Mouse (Mus musculus) activated CD4-positive, CD25-positive, alpha-beta regulatory T cell, adult 4 months (primary cell): ENCODE results near the gene Cyp24a1. TPM values are rescaled to one million over a fixed set of nuclear protein-coding genes. Genes with fewer than 3 reads are reported as not detected.

Source experiments
- ATAC-seq: one replicate; pipeline ENCODE4 v1.8.0; 2017
- polyA plus RNA-seq, 2 experiments: library from polyadenylated mRNA; unstranded; fragments of 100-300 nt; shearing (Covaris generic); gene quantifications; one replicate each; pipeline ENCODE4 v1.2.1; 2017

Cyp24a1 gene
- polyA plus RNA-seq, 2 experiments from 2014 or later = 0.19 TPM; not detected in 1

DNA sequence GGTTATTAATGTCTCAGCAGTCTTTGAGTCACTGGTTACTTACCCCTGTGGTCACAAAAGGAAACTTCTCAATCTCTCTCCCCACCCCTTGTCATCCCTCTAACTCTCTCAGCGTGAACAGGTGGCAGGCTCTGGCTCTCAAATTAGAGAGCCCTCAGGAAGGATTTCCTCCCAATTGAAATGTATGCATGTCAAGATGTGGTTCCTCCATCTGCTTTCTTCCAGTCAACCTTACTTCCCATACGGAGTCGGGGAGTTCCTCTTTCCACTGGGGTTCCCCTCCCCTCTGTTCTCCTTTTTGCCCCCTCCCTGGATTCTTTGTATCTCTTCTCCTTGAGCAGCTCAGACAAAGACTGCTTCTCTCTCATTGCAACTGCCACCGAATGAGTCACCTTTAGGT is 60.7 kb downstream of the Cyp24a1 start:
- ATAC-seq = no peak

Other genes with a start within 250 kb of the Cyp24a1 start
- 1 to 10 TPM; 3.0 to 4.4 TPM for gene Bcas1, start 69.3 kb downstream of the Cyp24a1 start, polyA plus RNA-seq
- gene Pfdn4, start 717 bp downstream of the Cyp24a1 start, polyA plus RNA-seq = 10 to 100 TPM; 52.3 to 58.8 TPM
- gene 4930470P17Rik, start 104.9 kb upstream of the Cyp24a1 start, polyA plus RNA-seq = not detected
- gene Dok5, start 234.7 kb upstream of the Cyp24a1 start, polyA plus RNA-seq = not detected